Mouse (Mus musculus): ENCODE measurements around the gene Myadm. TPM values are rescaled to one million over a fixed set of nuclear protein-coding genes. Genes with fewer than 3 reads are reported as not detected.
"Not testable (repeated sequence)": the region's sequence is repeated elsewhere in the genome, so short reads cannot be mapped to it uniquely, and the experiment has no call there.

Myadm gene
- total RNA-seq, 2 experiments from 2014 or later, result 266 to 279 TPM

DNA sequence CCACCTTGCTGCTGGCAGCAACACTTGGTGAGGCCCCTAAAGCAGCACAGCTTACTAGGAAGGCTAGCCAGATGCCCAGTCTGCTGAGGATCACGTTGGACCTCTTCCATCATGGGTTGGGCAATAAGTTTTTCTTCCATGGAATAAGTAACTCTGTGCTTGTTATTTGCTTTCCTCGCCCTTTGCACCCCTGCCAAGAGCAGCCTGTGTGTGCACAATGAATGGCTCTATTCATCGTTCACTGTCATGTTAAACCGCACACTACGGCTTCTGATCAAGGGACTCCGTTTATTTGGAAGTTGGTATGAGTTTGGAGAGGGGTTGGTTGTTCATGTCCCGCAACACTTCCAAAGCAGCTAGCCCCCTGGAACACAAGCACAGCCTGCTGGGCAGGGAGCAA, 1.7 kb upstream of the Myadm start:
- intact Hi-C loops (cut with DNase I), result no loop called here
- peak in 1 of 2 experiments; percentile 21 for DNase-seq

DNA sequence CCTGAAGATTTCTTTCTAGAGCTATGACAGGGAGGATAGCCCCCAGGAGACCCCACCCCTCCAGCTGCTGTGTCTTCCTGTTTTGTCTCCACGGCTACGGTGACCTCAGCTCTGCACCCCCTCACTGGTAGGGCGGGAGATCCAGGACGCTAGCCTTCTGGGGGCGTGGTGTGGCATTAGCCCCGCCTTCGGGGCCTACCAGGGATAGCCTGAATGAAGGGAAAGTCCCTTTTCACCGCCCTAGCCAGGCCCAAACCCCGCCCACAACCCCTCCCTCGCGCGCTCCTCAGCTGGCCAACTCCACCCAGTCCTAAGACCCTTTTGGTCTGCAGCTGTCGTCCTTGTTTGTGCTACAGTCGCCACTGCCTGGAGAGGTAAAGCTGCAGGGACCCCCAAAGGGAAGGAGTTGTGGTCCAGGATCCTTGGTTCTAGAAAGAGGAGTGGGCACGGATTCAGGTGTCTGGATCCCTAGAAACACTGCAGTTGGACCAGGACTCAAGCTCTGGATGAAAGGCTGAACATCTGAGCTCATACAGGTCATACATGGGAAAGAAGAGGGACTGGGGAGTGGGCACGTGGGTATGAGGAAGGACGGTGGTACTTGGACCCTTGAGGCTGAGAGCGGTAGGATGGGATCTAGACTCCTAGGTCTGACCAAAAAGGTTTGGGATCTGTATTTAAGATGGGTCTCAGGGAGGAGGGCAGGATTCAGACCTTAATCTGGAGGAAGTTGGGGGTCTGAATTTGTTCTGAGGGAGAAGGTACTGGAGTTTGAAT, 1.6 kb downstream of the Myadm start:
- peak; percentile 99 for DNase-seq
- intact Hi-C loops (cut with DNase I), result loop anchor here (1.0 kb wide), 1 partner anchor 15 kb away; no protein-coding TSS in a partner anchor

DNA sequence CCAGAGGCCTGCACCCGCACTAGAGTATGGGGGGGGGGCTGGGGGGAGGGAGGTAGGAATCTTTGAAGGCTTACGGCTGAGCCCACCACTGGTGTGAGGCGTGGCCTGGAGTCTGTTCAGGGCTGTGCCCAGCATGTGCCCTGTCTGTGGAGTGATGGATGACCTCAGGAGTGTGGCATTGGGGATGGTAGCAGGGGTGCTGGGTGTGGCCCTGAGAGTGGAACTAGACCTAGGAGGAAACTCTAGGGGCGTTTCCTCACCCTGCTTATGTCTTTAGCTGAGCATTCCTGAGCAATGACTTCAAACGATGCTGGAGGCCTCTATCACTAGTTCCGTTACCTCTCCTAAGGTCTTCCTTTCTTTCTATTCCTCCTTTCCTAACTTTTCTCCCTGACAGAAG, 2.3 kb downstream of the Myadm start:
- DNase-seq, result peak; percentile 57
- intact Hi-C loops (cut with DNase I), result no loop called here

DNA sequence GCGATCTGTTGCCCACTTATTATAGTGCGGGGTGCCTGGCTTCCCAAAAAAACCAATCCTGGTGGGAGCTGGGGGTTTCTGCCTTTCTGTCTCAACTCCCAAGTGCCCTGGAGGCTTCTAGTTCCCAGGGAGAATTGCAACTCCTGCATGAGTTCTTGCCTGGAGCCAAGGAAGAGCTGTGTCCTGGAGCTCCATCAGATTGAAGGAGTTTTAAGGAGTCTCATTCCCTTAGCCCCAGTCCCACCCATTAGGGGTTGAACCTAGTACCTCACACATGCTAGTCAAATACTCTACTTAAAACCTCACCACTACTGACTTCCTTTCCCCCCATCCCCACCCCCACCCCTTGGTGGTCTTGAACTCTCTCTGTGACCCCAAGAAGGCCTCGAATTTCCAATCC, 2.9 kb downstream of the Myadm start:
- DNase-seq, result no peak
- intact Hi-C loops (cut with DNase I), result no loop called here

DNA sequence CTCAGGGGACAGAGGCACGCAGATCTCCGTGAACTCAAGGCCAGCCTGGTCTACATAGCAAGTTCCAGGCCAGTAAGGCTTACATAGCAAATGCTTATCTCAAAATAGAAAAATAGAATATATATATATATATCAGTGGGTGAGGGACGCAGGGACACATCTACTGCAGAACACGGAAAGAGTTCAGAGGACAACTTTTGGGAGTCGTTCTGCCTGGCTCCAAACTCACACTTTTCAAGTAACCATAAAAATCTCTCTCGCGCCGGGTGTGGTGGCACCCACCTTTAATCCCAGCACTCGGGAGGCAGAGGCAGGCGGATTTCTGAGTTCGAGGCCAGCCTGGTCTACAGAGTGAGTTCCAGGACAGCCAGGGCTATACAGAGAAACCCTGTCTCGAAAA, 3.4 kb downstream of the Myadm start:
- DNase-seq; intact Hi-C loops (cut with DNase I): not testable (repeated sequence)

DNA sequence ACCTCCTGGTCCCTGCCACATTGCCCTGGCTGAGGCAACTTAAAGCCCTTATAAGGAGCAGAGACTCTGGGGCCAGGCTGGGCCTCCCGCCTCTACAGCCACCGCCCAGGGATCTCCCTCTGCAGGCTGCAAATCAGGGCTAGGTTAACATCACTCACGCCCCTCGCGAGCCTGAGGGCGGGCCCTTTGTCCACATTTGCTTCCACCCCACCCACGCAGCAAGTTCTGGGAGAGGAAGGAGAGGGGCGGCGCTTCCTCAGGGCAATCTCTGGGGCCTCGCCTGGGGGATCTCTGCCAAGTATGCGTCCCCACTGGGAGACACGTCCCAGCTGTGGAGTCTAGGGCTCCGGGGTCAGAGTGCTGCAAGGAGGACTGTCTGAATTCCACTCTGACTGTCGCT, 3.9 kb downstream of the Myadm start:
- intact Hi-C loops (cut with DNase I), result no loop called here
- peak; percentile 97 to 98 for DNase-seq

DNA sequence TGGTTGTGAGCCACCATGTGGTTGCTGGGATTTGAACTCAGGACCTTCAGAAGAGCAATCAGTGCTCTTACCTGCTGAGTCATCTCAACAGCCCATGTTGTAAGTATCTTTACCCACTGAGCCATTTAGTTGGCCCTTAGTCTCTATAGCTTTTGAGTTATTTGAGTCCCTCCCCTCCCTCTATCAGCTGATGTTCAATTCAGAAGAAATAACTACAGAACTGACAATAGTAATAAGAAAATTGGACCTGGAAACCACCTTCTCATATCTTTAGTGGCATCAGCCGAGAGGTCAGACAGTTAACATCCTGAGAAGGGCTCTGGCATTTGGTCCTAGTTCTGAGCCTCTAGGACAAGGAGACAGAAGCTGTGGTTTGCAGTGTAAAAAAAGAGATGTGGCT, 5.9 kb downstream of the Myadm start:
- intact Hi-C loops (cut with DNase I), result no loop called here

DNA sequence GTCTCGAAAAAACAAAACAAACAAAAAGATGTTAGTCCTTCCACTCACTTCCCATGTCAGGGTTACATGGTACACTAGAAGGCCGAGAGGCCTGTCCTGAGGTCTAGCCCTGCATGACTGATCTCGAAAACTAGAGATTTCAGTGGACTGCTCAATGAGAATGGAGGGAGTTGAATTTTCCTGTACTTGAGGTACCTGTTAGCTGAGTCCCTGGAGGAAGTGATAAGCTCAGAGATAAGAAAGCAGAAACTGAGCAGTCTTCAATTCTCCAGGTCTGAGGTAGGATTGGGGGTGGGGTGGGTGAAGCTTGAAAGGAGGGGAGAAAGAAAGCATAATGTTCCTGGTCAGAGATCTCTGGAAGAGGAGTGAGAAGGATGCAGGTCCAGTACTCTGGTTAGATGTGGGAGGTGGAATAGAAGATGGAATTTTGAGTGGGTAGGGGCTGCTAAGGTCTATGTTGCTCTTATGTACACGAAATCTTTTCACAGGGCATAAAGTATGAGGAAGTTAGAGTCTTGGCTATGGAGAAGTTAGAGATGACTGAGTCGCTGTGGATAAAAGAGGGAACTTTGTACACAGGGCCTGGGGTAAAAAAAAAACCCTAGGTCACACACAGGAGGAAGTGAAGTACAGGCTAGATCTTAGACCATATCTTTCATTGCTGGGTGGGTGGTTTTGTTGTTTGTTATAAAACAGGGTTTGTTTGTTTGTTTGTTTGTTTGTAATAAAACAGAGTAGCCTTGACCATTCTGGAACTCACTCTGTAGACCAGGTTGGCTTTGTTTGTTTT, 6.6 kb downstream of the Myadm start:
- DNase-seq, result no peak
- intact Hi-C loops (cut with DNase I), result no loop called here

More for the DNA sequence above, 5.9 kb downstream of the Myadm start:
- no peak for DNase-seq

DNA sequence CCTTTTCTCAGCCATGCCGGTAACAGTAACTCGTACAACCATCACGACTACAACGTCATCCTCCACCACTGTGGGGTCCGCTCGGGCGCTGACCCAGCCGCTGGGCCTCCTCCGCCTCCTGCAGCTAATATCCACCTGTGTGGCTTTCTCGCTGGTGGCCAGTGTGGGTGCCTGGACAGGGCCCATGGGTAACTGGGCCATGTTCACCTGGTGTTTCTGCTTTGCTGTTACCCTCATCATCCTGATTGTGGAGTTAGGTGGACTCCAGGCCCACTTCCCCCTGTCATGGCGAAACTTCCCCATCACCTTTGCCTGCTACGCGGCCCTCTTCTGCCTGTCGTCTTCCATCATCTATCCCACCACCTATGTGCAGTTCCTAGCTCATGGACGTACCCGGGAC, 7.8 kb downstream of the Myadm start:
- no peak for DNase-seq
- intact Hi-C loops (cut with DNase I), result no loop called here

DNA sequence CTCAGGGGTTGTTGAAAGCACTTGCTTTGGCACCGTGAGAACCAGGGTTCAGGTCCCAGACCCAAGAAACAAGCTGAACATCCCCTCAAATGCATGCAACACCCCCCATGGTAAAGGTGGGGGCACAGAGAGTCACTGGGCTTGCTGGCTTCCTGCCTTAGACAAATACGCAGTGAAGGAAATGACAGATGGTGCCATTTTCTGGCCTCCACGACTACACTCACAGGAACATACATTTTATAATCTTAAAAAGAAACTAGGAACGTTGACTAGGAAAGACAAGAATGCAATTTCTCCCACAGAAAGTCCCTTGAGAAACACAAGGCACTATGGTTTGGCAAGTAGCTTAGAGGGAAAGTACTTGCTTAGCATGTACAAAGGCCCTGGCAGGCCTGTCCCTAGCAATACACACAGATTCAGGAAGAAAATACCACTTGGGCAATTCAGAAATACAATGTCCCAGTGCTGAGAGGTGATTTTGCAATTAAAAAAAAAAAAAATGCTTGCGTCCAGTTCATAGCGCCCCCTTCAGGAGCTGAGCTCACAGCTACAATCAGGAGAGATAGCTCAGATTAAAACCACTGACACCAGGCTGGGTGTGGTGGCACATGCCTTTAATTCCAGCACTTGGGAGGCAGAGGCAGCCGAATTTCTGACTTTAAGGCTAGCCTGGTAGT, 11.2 kb downstream of the Myadm start:
- intact Hi-C loops (cut with DNase I), result loop anchor here (5.0 to 10.0 kb wide), 2 partner anchors 38 to 395 kb away; partner anchors contain the start of genes Mboat7 and Tsen34
- DNase-seq, result peak in 1 of 2 experiments; percentile 35

DNA sequence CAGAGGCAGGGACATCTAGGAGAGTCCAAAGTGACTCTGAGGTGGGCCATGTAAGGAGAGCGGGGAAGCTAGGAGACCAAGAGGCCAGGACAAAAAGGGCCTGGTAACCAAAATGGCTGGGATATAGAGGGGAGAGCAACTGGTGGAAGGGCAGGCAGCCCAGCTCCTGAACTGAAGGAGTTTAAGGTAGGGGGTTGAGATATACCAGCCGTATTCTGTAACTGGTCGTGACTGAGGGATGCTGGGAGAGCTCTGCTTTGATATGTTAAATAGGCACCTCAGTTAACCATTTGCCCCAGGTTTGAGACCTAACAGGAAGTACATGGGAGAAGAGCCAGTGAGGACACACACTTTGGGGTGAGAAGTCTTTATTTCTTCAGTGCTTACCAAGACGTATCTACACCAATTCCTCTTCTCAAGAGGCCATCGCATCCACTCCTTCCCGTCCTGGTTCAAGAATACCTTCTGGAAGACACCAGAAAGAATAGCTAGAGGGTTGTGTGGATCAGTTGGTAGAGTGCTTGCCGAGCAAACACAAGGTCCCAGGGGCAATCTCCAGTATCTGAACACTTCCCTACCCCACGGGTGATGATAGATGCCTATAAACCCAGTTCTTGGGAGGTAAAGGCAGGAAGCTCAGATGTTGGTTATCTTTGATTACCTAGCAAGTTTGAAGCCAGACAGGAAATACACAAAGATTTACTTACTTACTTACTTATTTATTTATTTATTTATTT, 12.2 kb downstream of the Myadm start:
- intact Hi-C loops (cut with DNase I), result loop anchor here (5.0 to 10.0 kb wide), 2 partner anchors 39 to 394 kb away; partner anchors contain the start of genes Mboat7 and Tsen34
- DNase-seq, result no peak

DNA sequence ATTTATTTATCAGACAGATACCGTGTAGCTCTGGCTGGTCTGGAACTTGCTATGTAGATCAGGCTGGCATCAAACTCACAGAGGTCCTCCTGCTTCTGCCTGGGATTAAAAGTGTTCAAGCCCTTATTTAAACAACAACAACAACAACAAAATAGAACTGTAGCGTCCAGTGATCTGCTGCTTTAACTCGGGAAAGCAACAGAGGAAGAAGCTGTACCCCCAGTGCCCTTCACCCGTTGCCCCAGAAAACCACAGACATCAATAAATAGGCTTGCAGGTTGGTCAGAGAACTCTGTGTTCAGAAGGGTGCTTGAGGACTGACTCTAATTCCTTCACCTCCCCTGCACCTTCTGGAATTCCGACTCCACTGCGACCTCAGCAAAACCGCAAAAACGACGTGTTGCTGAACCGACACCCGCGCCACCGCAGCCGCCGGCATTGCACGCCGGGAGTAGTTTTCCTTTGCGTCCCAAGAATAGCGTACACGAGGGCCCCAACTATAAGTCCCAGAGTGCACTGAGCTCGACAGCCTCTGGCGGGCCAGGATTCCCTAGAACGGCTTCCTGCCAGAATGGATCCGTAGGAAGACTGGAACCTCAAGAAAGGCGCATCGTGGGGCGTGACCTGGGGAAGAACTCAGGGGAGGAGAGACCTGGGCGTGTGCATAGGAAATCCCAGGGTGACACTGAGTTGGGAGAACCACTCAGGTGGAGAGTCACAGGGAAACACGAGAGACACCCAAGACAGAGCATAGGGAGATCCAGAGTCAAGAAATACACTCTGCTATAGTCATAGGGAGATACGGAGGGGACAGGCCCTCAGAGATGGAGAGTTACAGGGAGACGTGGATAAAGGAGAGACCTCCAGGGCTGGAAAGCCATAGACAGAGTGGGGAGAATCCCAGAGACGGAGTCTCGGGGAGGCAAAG, 13.0 kb downstream of the Myadm start:
- DNase-seq, result peak; percentile 77
- intact Hi-C loops (cut with DNase I), result loop anchor here (2.0 to 10.0 kb wide), 3 partner anchors 40 to 393 kb away; partner anchors contain the start of genes Mboat7 and Tsen34

DNA sequence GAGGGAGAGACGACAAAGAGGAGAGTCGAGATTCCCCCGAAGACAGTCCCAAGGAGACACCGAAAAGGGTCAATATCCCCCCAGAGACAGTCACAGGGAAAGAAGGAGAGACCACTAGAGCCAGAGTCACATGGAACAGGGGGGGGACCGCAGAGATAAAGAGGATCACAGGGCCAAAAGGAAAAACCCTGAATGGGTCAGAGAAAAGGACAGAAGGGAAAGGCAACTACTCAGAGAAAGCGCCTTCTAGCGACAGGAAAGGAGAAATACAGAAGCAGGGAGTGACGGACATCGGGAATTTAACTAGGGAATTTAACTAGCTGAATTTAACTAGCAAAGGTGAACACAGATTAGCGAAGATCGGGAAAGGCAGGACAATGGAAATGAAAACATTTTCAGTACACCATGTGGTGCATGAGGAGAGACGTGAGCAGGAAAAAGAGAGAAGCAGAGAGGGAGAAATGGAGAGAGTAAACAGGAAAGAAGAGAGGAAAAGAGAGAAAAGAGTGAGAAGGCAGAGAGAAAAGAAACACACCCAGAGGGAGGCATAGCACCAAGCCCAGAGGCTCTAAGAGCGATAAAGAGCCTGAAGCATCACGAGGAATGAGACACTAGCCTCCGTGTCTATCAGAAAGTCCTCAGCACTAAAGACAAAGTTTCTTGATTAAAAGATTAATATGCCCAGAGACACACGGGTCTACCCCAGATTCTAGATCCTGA, 13.8 kb downstream of the Myadm start:
- intact Hi-C loops (cut with DNase I), result loop anchor here (2.0 to 10.0 kb wide), 3 partner anchors 40 to 392 kb away; partner anchors contain the start of genes Mboat7 and Tsen34
- peak; percentile 57 to 59 for DNase-seq

DNA sequence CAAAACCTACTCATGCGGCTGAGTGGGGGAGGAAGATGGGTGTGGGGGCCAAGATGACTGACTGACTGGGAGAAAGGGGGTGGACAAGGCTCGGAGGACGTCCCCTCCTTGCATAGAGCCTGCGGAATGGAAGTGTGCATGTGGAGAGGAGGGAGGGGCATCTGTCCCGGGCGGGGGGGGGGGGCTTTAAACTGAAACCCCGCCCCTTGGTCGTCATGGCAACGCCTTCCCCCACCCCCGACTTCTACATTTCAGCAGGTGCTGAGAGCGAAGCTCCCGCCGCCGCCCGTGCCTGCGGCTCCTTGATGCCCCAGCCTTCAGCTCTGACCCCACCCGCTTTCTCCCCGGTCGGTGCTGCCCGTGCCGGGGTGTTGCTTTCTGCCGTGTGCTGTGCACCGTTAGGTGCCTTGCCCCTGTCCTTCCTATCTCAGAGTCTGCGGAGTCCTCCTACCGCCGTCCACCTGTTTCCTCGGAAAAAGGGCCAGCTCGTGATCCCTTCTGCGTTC, 14.4 kb downstream of the Myadm start:
- DNase-seq, result peak; percentile 35 to 36
- intact Hi-C loops (cut with DNase I), result loop anchor here (2.0 to 10.0 kb wide), 3 partner anchors 41 to 391 kb away; partner anchors contain the start of genes Mboat7 and Tsen34

DNA sequence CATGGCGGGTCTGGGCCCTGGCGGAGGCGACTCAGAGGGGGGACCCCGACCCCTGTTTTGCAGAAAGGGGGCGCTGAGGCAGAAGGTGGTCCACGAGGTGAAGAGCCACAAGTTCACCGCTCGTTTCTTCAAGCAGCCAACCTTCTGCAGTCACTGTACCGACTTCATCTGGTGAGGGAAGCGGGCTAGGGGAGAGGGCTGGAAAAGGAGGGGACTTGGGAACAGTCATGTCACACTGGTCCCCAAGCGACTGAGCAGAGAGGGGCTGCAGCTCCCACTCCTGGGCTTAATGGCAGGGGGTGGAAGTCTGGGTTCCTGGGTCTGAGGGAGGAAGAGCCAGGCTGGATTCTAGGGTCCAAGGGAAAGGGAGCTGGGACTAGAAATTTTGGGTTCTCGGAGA, 14.9 kb downstream of the Myadm start:
- no peak for DNase-seq
- intact Hi-C loops (cut with DNase I), result loop anchor here (2.0 to 10.0 kb wide), 3 partner anchors 41 to 391 kb away; partner anchors contain the start of genes Mboat7 and Tsen34

DNA sequence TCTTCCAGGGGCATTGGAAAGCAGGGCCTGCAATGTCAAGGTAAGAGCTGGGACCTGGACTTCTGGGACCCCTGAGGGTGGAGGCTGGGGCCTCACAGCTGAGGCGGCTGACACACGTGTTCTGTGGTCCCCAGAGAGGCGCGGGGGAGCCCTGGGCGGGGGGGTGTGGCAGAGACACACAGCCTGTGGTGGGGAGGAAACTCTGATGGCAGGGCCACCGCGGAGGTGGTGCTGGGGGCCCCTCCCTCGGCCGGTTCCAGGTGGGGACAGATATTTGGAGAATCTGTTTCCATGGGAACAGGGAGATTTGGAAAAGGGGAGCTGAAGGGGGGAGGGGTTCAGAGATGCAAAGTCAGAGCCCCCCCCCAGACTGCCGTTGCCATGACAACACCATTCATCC, 15.4 kb downstream of the Myadm start:
- intact Hi-C loops (cut with DNase I), result loop anchor here (5.0 to 10.0 kb wide), 2 partner anchors 42 to 391 kb away; partner anchors contain the start of genes Mboat7 and Tsen34

DNA sequence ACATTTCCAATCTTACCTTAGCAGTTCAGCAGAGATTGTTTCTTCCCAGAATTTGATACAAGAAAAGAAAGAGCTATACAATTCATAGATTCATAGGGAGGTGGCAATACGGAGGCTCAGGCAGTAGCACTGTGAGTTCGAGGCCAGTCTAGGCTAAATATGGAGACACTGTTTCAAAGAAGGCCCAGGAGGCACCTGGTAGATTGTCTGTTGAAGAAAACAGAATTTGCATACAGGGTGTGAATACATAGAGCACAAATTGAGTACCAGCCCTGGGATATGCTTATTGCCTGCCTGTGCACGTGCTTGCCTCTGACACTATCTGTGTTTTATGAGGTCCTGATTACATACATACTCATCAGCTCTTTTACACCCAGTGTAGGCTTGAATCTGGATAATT, 17.5 kb downstream of the Myadm start:
- no peak for DNase-seq
- intact Hi-C loops (cut with DNase I), result loop anchor here (10.0 kb wide), 1 partner anchor 388 kb away; the partner anchor contains the start of genes Mboat7 and Tsen34

More for the DNA sequence above, 15.4 kb downstream of the Myadm start:
- DNase-seq, result no peak

DNA sequence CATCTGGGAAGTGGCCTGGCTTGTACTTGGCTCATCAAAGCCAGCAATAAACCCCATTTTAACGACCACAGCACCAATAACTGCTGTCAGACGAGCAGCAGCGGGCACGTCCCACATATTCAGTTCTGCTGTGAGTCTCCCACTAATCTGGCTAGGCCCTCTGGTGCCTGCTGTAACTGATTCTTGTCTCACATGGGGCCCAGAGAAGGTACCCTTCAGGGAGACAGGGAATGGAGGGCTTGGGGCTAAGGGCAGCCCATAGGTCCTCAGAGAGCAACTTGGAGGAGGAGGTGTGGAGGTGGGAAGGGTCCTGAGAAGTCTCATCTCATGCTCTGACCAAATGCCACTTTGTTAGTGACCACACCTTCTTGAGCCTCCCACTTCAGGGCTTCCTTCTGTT, 19.8 kb downstream of the Myadm start:
- intact Hi-C loops (cut with DNase I), result loop anchor here (10.0 kb wide), 1 partner anchor 386 kb away; the partner anchor contains the start of genes Mboat7 and Tsen34
- no peak for DNase-seq

All from heart, postnatal 10 days (tissue).